ENCODE assay signal across 1 mouse cellular context in genomic region chr7:44895206-44895592, GRCm38 (mm10).
TF ChIP-seq lines count a peak whose summit lies in the region.

No protein-coding gene starts in this region.

TF ChIP-seq in MEL, 35 proteins besides CTCF, POLR2A, EP300 and RAD21 (continued from another document):
- TF ChIP-seq ZC3H11A (IDR thresholded peaks at IDR 0.05; ENCODE audit: low read depth, low read length) (no peak), ELF1 (IDR thresholded peaks at IDR 0.05; ENCODE audit: low read depth, low read length) (no peak), POLR2AphosphoS2 (IDR thresholded peaks at IDR 0.05; ENCODE audit: low read length) (no peak), MEF2A (IDR thresholded peaks at IDR 0.05; ENCODE audit: extremely low read depth, insufficient replicate concordance, low read depth, low read length, poor library complexity, severe bottlenecking) (no peak), E2F4 (IDR thresholded peaks at IDR 0.05; ENCODE audit: borderline replicate concordance, low read depth, low read length) (no peak), JUND (IDR thresholded peaks at IDR 0.05; ENCODE audit: low read depth, low read length) (no peak), HCFC1 (IDR thresholded peaks at IDR 0.05; ENCODE audit: low read depth, low read length) (no peak)
